Mouse (Mus musculus) heart, postnatal 0 days (tissue): ENCODE data around the gene Elavl4.

Experiments
- CTCF ChIP-seq: IDR thresholded peaks from 2 replicates; pipeline ENCODE4 v1.5.1; 2016; ENCODE audit warnings: antibody characterized with exemption, control low read depth, low read depth
- EP300 ChIP-seq: IDR thresholded peaks from 2 replicates; pipeline ENCODE4 v1.6.1; 2016; ENCODE audit warnings: antibody characterized with exemption, low read depth

- TF ChIP-seq EP300 (no peak), CTCF (no peak)
These were observed 8.9 kb upstream of the Elavl4 start for GRCm38 (mm10) chr4:110360568-110360967.
